Mouse (Mus musculus) cortical plate, adult 2 months (tissue): Measurements from ENCODE around the gene Cacna1h. TPM values are rescaled to one million over a fixed set of nuclear protein-coding genes. Genes with fewer than 3 reads are reported as not detected.

Experiments used
- H3K27ac ChIP-seq: fragments of 200-500 bp; 2 replicates; pipeline ENCODE4 v1.5.1; 2012; ENCODE audit warnings: low read length, control low read depth, inconsistent platforms; ENCODE audit not compliant: insufficient read depth
- H3K4me1 ChIP-seq: fragments of 200-500 bp; 2 replicates; pipeline ENCODE4 v1.6.1; 2011; ENCODE audit warnings: low read length; ENCODE audit not compliant: control insufficient read depth, insufficient read depth
- H3K4me3 ChIP-seq: fragments of 200-500 bp; 2 replicates; pipeline ENCODE4 v1.5.1; 2011; ENCODE audit warnings: mild to moderate bottlenecking, low read length, control low read depth; ENCODE audit not compliant: insufficient read depth
- CTCF ChIP-seq: fragments of 200-500 bp; IDR thresholded peaks from 2 replicates; pipeline ENCODE4 v1.5.1; 2011; ENCODE audit warnings: mild to moderate bottlenecking, control low read depth, low read length; ENCODE audit not compliant: insufficient read depth; ENCODE audit errors: extremely low read depth
- POLR2A ChIP-seq: fragments of 200-500 bp; IDR thresholded peaks from 2 replicates; pipeline ENCODE4 v1.6.1; 2011; ENCODE audit warnings: mild to moderate bottlenecking, low read length, control low read depth; ENCODE audit not compliant: insufficient read depth; ENCODE audit errors: extremely low read depth
- polyA plus RNA-seq: library from polyadenylated mRNA; depleted of rRNA; stranded (reverse); fragments of >200 nt; gene quantifications from 2 replicates; pipeline ENCODE4 v1.2.3, GENCODE M21; 2012

Cacna1h gene
- polyA plus RNA-seq, 1 experiment = 39.6 TPM

GRCm38 (mm10) chr17:25468301-25468700, 34.7 kb upstream of the Cacna1h start:
- H3K4me3 ChIP-seq = no peak overlapping the region
- TF ChIP-seq POLR2A (no peak), CTCF (no peak)
- no peaks in the 10 kb centered on the region for H3K4me1 ChIP-seq
- no peak overlapping the region for H3K27ac ChIP-seq

- no peak overlapping the region for H3K27ac ChIP-seq
- H3K4me1 ChIP-seq = no peaks in the 10 kb centered on the region
- TF ChIP-seq CTCF (no peak), POLR2A (no peak)
- no peak overlapping the region for H3K4me3 ChIP-seq
Measured at GRCm38 (mm10) chr17:25467781-25468180, 34.2 kb upstream of the Cacna1h start.

GRCm38 (mm10) chr17:25466257-25466656, 32.7 kb upstream of the Cacna1h start:
- Histone ChIP-seq H3K4me3 (no peak overlapping the region), H3K27ac (no peak overlapping the region), H3K4me1 (no peaks in the 10 kb centered on the region)
- no peak for TF ChIP-seq CTCF

GRCm38 (mm10) chr17:25464091-25464490, 30.5 kb upstream of the Cacna1h start:
- no peak overlapping the region for H3K4me3 ChIP-seq
- no peaks in the 10 kb centered on the region for H3K4me1 ChIP-seq
- no peak overlapping the region for H3K27ac ChIP-seq
- TF ChIP-seq CTCF (no peak), POLR2A (no peak)

- Histone ChIP-seq H3K4me3 (no peak overlapping the region), H3K4me1 (no peaks in the 10 kb centered on the region), H3K27ac (no peak overlapping the region)
- TF ChIP-seq CTCF (no peak), POLR2A (no peak)
Measured at GRCm38 (mm10) chr17:25463326-25463945, 29.9 kb upstream of the Cacna1h start.

- H3K27ac ChIP-seq = no peak overlapping the region
- no peak overlapping the region for H3K4me3 ChIP-seq
- TF ChIP-seq POLR2A (no peak), CTCF (no peak)
- 0 out of 2 replicates have a peak, but pooled peaks cover 3% of the 10 kb centered on the region for H3K4me1 ChIP-seq
Measured at GRCm38 (mm10) chr17:25462236-25462875, 28.8 kb upstream of the Cacna1h start.

GRCm38 (mm10) chr17:25456540-25456939, 23.0 kb upstream of the Cacna1h start:
- peaks cover 11% of the 10 kb centered on the region for H3K4me1 ChIP-seq
- TF ChIP-seq POLR2A (peak; percentile 61; the same call in 1 of the 2 replicates), CTCF (no peak)
- H3K27ac ChIP-seq = no peak overlapping the region
- no peak overlapping the region for H3K4me3 ChIP-seq

- TF ChIP-seq POLR2A (no peak), CTCF (no peak)
- Histone ChIP-seq H3K27ac (no peak within 1 kb of the TSS), H3K4me3 (no peak within 1 kb of the TSS), H3K4me1 (peaks cover 11% of the 10 kb centered on the region)
Measured at GRCm38 (mm10) chr17:25454272-25454671, 20.7 kb upstream of the Cacna1h start, which contains the start of gene Tekt4. Gene Tekt4, plus strand, starts transcription at chr17:25454615.

- Histone ChIP-seq H3K4me3 (no peak overlapping the region), H3K27ac (no peak overlapping the region), H3K4me1 (peaks cover 8% of the 10 kb centered on the region)
- TF ChIP-seq POLR2A (no peak), CTCF (no peak)
Measured at GRCm38 (mm10) chr17:25452246-25452965, 18.8 kb upstream of the Cacna1h start.
